Mouse (Mus musculus): ENCODE data around the gene Zfp592. TPM values are rescaled to one million over a fixed set of nuclear protein-coding genes. Genes with fewer than 3 reads are reported as not detected.

Zfp592 gene
- polyA plus RNA-seq, 1 experiment from 2014 or later, result 14.7 TPM

GRCm38 (mm10) chr7:81057901-81058711, 64.6 kb downstream of the Zfp592 start:
- peak; percentile 73 for ATAC-seq (replicated peaks; ENCODE audit: low FRiP score, low TSS enrichment, low read depth)
- no peaks in the 10 kb centered on the region for H3K9me3 ChIP-seq (ENCODE audit: control insufficient read depth, low read length)
- WGBS, result 43% methylated on average over 6 of the region's 6 CpGs
- H3K4me1 ChIP-seq (replicated peaks; ENCODE audit: control insufficient read depth, insufficient read depth, low read length), result peaks cover 26% of the 10 kb centered on the region
- peak overlapping the region; percentile 20 for H3K4me2 ChIP-seq (ENCODE audit: low read length)
- H3K27me3 ChIP-seq (replicated peaks; ENCODE audit: control insufficient read depth, insufficient read depth, low read length), result no peaks in the 10 kb centered on the region
- H3K4me3 ChIP-seq (ENCODE audit: low read depth, low read length), result no peak overlapping the region; the same call in 1 of the 2 replicates
- peak; percentile 66 for DNase-seq (ENCODE audit: low spot score)
- peak overlapping the region; percentile 73 for H3K27ac ChIP-seq (ENCODE audit: low read depth)
- 0 out of 2 replicates have a peak overlapping the region, but pooled peaks have one; percentile 8 for H3K9ac ChIP-seq (ENCODE audit: low read length)
- H3K36me3 ChIP-seq (ENCODE audit: control insufficient read depth, insufficient read depth, low read length), result no peaks in the 10 kb centered on the region

GRCm38 (mm10) chr7:81058712-81059154, 65.3 kb downstream of the Zfp592 start:
- Histone ChIP-seq H3K4me1 (replicated peaks; ENCODE audit: control insufficient read depth, insufficient read depth, low read length) (peaks cover 26% of the 10 kb centered on the region), H3K27me3 (replicated peaks; ENCODE audit: control insufficient read depth, insufficient read depth, low read length) (no peaks in the 10 kb centered on the region), H3K4me3 (ENCODE audit: low read depth, low read length) (no peak overlapping the region; the same call in 1 of the 2 replicates), H3K36me3 (ENCODE audit: control insufficient read depth, insufficient read depth, low read length) (no peaks in the 10 kb centered on the region), H3K9ac (ENCODE audit: low read length) (no peak overlapping the region), H3K9me3 (ENCODE audit: control insufficient read depth, low read length) (no peaks in the 10 kb centered on the region), H3K4me2 (ENCODE audit: low read length) (peak overlapping the region; percentile 12; the same call in 1 of the 2 replicates), H3K27ac (ENCODE audit: low read depth) (peak overlapping the region; percentile 73)
- ATAC-seq (replicated peaks; ENCODE audit: low FRiP score, low TSS enrichment, low read depth) (peak; percentile 53; the same call in 1 of the 2 replicates), DNase-seq (ENCODE audit: low spot score) (peak; percentile 64)
- WGBS, result 14% methylated on average over 9 of the region's 9 CpGs

GRCm38 (mm10) chr7:81059388-81059787, 65.9 kb downstream of the Zfp592 start:
- H3K4me2 ChIP-seq (ENCODE audit: low read length), result no peak overlapping the region
- H3K4me3 ChIP-seq (ENCODE audit: low read depth, low read length), result no peak overlapping the region
- ATAC-seq (replicated peaks; ENCODE audit: low FRiP score, low TSS enrichment, low read depth), result no peak
- no peak for DNase-seq (ENCODE audit: low spot score)
- H3K27me3 ChIP-seq (replicated peaks; ENCODE audit: control insufficient read depth, insufficient read depth, low read length), result no peaks in the 10 kb centered on the region
- H3K36me3 ChIP-seq (ENCODE audit: control insufficient read depth, insufficient read depth, low read length), result no peaks in the 10 kb centered on the region
- no peak overlapping the region for H3K9ac ChIP-seq (ENCODE audit: low read length)
- WGBS, result 40% methylated on average over 5 of the region's 5 CpGs
- peak overlapping the region; percentile 73 for H3K27ac ChIP-seq (ENCODE audit: low read depth)
- peaks cover 26% of the 10 kb centered on the region for H3K4me1 ChIP-seq (replicated peaks; ENCODE audit: control insufficient read depth, insufficient read depth, low read length)
- H3K9me3 ChIP-seq (ENCODE audit: control insufficient read depth, low read length), result no peaks in the 10 kb centered on the region

DNA sequence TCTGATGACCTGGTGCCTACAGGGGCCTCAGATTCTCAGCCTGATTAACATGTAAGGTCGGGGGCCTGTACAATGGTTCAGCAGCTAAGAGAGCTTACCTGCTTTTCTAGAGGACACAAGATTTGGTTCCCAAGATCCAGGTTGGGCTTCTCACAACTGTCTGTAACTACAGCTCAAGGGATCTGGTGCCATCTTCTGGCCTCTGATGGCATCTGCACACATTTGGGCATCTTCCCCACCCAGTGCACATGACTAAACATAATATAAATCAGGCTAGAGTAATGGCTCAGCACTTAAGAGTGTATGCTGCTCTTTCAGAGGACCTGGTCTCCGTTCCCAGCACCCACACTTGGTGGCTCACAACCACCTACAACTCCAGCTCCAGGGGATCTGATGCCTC, 67.4 kb downstream of the Zfp592 start:
- no peak for DNase-seq (ENCODE audit: low spot score)
- H3K4me3 ChIP-seq (ENCODE audit: low read depth, low read length), result no peak overlapping the region
- H3K9me3 ChIP-seq (ENCODE audit: control insufficient read depth, low read length), result no peaks in the 10 kb centered on the region
- no peak overlapping the region for H3K4me2 ChIP-seq (ENCODE audit: low read length)
- H3K36me3 ChIP-seq (ENCODE audit: control insufficient read depth, insufficient read depth, low read length), result no peaks in the 10 kb centered on the region
- no peak overlapping the region for H3K27ac ChIP-seq (ENCODE audit: low read depth)
- H3K27me3 ChIP-seq (replicated peaks; ENCODE audit: control insufficient read depth, insufficient read depth, low read length), result no peaks in the 10 kb centered on the region
- no peak overlapping the region for H3K9ac ChIP-seq (ENCODE audit: low read length)
- H3K4me1 ChIP-seq (replicated peaks; ENCODE audit: control insufficient read depth, insufficient read depth, low read length), result peaks cover 23% of the 10 kb centered on the region
- 86% methylated on average over 2 of the region's 2 CpGs for WGBS
- no peak for ATAC-seq (replicated peaks; ENCODE audit: low FRiP score, low TSS enrichment, low read depth)

GRCm38 (mm10) chr7:81061936-81062335, 68.5 kb downstream of the Zfp592 start:
- Histone ChIP-seq H3K27ac (ENCODE audit: low read depth) (no peak overlapping the region), H3K9me3 (ENCODE audit: control insufficient read depth, low read length) (no peaks in the 10 kb centered on the region), H3K4me2 (ENCODE audit: low read length) (no peak overlapping the region), H3K9ac (ENCODE audit: low read length) (no peak overlapping the region), H3K4me3 (ENCODE audit: low read depth, low read length) (no peak overlapping the region), H3K27me3 (replicated peaks; ENCODE audit: control insufficient read depth, insufficient read depth, low read length) (no peaks in the 10 kb centered on the region), H3K4me1 (replicated peaks; ENCODE audit: control insufficient read depth, insufficient read depth, low read length) (peaks cover 23% of the 10 kb centered on the region), H3K36me3 (ENCODE audit: control insufficient read depth, insufficient read depth, low read length) (no peaks in the 10 kb centered on the region)
- no peak for ATAC-seq (replicated peaks; ENCODE audit: low FRiP score, low TSS enrichment, low read depth)
- WGBS, result 83% methylated on average over 11 of the region's 11 CpGs
- no peak for DNase-seq (ENCODE audit: low spot score)

GRCm38 (mm10) chr7:81063332-81063731, 69.9 kb downstream of the Zfp592 start:
- no peak for DNase-seq (ENCODE audit: low spot score)
- no peaks in the 10 kb centered on the region for H3K9me3 ChIP-seq (ENCODE audit: control insufficient read depth, low read length)
- no peaks in the 10 kb centered on the region for H3K27me3 ChIP-seq (replicated peaks; ENCODE audit: control insufficient read depth, insufficient read depth, low read length)
- H3K4me3 ChIP-seq (ENCODE audit: low read depth, low read length), result no peak overlapping the region
- H3K27ac ChIP-seq (ENCODE audit: low read depth), result no peak overlapping the region
- H3K4me2 ChIP-seq (ENCODE audit: low read length), result no peak overlapping the region
- no peak for ATAC-seq (replicated peaks; ENCODE audit: low FRiP score, low TSS enrichment, low read depth)
- no peaks in the 10 kb centered on the region for H3K36me3 ChIP-seq (ENCODE audit: control insufficient read depth, insufficient read depth, low read length)
- 68% methylated on average over 9 of the region's 9 CpGs for WGBS
- peaks cover 11% of the 10 kb centered on the region for H3K4me1 ChIP-seq (replicated peaks; ENCODE audit: control insufficient read depth, insufficient read depth, low read length)
- no peak overlapping the region for H3K9ac ChIP-seq (ENCODE audit: low read length)

GRCm38 (mm10) chr7:81066714-81067113, 73.2 kb downstream of the Zfp592 start:
- DNase-seq (ENCODE audit: low spot score) (no peak), ATAC-seq (replicated peaks; ENCODE audit: low FRiP score, low TSS enrichment, low read depth) (no peak)
- Histone ChIP-seq H3K27ac (ENCODE audit: low read depth) (no peak overlapping the region), H3K36me3 (ENCODE audit: control insufficient read depth, insufficient read depth, low read length) (no peaks in the 10 kb centered on the region), H3K9ac (ENCODE audit: low read length) (no peak overlapping the region), H3K4me1 (replicated peaks; ENCODE audit: control insufficient read depth, insufficient read depth, low read length) (0 out of 2 replicates have a peak, but pooled peaks cover 4% of the 10 kb centered on the region), H3K4me2 (ENCODE audit: low read length) (no peak overlapping the region), H3K9me3 (ENCODE audit: control insufficient read depth, low read length) (no peaks in the 10 kb centered on the region), H3K27me3 (replicated peaks; ENCODE audit: control insufficient read depth, insufficient read depth, low read length) (no peaks in the 10 kb centered on the region), H3K4me3 (ENCODE audit: low read depth, low read length) (no peak overlapping the region)
- WGBS, result 24% methylated on average over 6 of the region's 6 CpGs

DNA sequence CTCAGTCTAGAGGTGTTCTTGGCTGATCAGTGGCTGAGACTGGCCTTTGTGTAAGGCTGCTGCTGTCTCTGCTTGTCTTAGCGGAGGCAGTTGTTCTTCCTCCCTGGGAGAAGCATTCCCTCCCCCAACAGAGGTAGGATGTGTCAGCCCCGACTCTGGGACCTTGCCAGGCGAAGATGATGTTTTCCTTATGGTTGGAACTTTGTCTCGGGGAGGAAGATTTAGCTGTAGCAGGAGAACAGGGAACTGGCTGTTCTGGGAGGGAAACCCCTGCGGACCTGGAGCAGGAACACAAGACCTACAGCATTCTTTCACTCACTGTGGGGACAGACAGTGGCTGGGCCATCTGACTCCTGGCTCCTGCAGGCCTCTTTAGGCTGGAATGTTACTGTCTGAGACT, 79.0 kb downstream of the Zfp592 start:
- no peak overlapping the region for H3K4me3 ChIP-seq (ENCODE audit: low read depth, low read length)
- DNase-seq (ENCODE audit: low spot score) (peak; percentile 72), ATAC-seq (replicated peaks; ENCODE audit: low FRiP score, low TSS enrichment, low read depth) (peak; percentile 62)
- no peaks in the 10 kb centered on the region for H3K36me3 ChIP-seq (ENCODE audit: control insufficient read depth, insufficient read depth, low read length)
- H3K4me2 ChIP-seq (ENCODE audit: low read length), result no peak overlapping the region
- H3K9ac ChIP-seq (ENCODE audit: low read length), result no peak overlapping the region
- no peaks in the 10 kb centered on the region for H3K9me3 ChIP-seq (ENCODE audit: control insufficient read depth, low read length)
- H3K27ac ChIP-seq (ENCODE audit: low read depth), result peak overlapping the region; percentile 80
- WGBS, result 28% methylated on average over 5 of the region's 5 CpGs
- H3K27me3 ChIP-seq (replicated peaks; ENCODE audit: control insufficient read depth, insufficient read depth, low read length), result no peaks in the 10 kb centered on the region
- peaks cover 27% of the 10 kb centered on the region for H3K4me1 ChIP-seq (replicated peaks; ENCODE audit: control insufficient read depth, insufficient read depth, low read length)

DNA sequence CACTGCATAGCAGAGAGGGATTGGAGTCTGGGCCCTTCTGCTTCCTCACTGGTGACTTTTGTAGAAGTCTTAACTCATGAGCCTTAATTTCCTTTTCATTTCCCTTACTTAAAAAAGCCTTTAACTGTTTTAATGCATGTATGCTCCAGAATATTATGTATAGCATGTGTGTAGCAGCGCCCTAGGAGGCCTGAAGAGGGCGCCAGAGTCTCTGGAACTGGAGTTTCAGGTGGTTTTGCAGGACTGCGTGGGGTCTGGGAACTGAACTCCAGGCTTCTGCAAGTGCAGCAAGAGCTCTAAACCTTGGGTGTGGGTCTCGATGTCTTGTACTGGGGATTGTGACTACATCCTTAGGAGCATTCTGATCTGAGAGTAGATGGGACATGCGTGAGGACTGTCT, 79.8 kb downstream of the Zfp592 start:
- WGBS, result 86% methylated on average over 5 of the region's 5 CpGs

More for the DNA sequence above, 79.8 kb downstream of the Zfp592 start:
- ATAC-seq (replicated peaks; ENCODE audit: low FRiP score, low TSS enrichment, low read depth) (no peak), DNase-seq (ENCODE audit: low spot score) (no peak)
- H3K36me3 ChIP-seq (ENCODE audit: control insufficient read depth, insufficient read depth, low read length), result no peaks in the 10 kb centered on the region
- H3K4me2 ChIP-seq (ENCODE audit: low read length), result no peak overlapping the region
- no peak overlapping the region for H3K4me3 ChIP-seq (ENCODE audit: low read depth, low read length)
- H3K9ac ChIP-seq (ENCODE audit: low read length), result no peak overlapping the region
- H3K4me1 ChIP-seq (replicated peaks; ENCODE audit: control insufficient read depth, insufficient read depth, low read length), result peaks cover 27% of the 10 kb centered on the region
- peak overlapping the region; percentile 80; the same call in 1 of the 2 replicates for H3K27ac ChIP-seq (ENCODE audit: low read depth)
- no peaks in the 10 kb centered on the region for H3K27me3 ChIP-seq (replicated peaks; ENCODE audit: control insufficient read depth, insufficient read depth, low read length)
- H3K9me3 ChIP-seq (ENCODE audit: control insufficient read depth, low read length), result no peaks in the 10 kb centered on the region
